Mouse (Mus musculus): ENCODE measurements at regions not wholly inside any gene's neighbourhood (a gene's known extent, or its start where the extent isn't known, plus 50 kb on each side); places are given as distances from the start of the nearest gene placed in this dataset.

GRCm38 (mm10) chr2:9493606-9494145, 387.4 kb upstream of the 4930412O13Rik start:
- TF ChIP-seq CTCF (IDR thresholded peaks at IDR 0.05) (no peak), EP300 (IDR thresholded peaks at IDR 0.05) (no peak)
